Mouse (Mus musculus): ENCODE results near the gene Klf4.
A peak's percentile ranks its signal among the peaks of the same experiment; 100 is the strongest.

The Klf4 gene

DNA sequence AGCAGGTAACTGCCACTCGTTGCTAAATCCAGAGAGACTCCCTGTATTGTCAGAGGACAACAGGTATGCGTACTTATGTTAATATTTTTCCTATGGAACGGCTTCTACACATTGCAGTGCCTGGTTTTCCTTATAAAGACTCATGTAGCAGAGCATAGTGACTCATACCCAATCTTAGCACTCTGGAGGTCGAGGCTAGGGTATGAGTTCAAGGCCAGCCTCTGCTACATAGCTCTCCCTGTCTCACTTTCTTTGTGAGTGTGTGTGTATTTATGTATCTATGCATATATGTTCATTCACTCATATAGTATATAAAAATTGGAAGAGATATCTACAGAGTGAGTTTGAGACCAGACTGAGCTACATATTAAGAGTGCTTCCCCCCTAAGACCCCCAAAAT lies 8.3 kb downstream of the Klf4 start:
- DNase-seq, result no peak

DNA sequence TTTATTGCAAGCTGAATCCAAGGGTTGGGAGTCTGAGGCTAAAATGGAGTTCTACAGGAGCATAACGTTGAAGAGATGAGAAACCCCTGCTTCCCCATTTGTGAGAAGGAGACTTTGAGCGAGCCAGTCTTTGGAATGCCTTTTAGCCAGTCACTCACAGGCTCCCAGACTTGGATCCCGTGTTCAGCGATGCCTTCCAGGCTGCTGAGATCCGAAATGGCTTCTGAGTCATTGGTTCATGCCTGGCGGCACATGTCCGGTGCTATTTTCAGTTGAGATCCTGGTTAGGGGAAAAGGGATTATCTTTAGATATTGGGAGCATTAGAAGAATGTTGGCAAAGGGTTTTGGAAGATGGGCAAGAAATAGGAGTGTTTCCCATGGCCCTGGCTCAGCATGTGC lies 14.8 kb downstream of the Klf4 start:
- DNase-seq, result no peak

DNA sequence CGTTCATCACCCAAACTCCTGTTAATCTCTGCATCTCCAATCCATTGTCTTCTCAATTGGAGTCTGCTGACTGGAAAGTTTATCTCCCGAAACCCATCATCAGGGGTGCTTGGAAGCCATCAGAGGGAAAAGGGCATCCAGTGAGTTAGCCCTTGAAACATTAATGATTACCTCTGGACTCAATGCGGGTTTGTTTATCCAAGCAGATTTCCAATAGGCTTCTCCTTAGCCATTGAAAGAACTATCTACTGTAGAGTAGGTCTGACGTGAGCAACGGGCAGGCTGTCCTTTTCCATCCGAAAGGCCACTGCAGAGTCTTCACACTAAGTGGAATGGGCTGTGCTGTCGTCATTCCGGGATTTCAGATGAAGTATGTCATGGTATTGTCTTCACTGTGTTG lies 16.2 kb downstream of the Klf4 start:
- DNase-seq, result no peak

DNA sequence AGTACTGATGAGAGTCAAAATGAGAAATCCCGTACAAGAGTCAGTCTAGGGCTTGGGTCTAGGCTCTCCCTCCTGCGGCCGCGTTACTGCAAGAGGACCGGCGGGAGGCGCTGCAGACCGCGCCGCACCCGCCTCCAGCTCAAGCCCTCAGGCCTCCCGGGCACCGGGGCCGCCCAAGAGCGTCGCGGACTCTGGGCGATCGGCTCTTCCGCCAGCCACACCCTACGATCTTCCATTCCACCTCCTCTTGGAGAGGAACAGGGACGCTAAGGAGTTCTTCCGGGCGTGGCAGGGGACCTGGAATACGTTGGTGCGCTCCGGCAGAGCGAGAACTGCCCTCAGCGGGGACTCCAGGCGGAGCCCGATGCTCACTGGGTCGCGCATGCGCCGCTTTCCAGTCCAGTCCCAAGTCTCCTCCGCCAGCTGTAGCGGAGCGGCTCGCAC lies 17.5 kb downstream of the Klf4 start:
- DNase-seq, result peak; percentile 41

DNA sequence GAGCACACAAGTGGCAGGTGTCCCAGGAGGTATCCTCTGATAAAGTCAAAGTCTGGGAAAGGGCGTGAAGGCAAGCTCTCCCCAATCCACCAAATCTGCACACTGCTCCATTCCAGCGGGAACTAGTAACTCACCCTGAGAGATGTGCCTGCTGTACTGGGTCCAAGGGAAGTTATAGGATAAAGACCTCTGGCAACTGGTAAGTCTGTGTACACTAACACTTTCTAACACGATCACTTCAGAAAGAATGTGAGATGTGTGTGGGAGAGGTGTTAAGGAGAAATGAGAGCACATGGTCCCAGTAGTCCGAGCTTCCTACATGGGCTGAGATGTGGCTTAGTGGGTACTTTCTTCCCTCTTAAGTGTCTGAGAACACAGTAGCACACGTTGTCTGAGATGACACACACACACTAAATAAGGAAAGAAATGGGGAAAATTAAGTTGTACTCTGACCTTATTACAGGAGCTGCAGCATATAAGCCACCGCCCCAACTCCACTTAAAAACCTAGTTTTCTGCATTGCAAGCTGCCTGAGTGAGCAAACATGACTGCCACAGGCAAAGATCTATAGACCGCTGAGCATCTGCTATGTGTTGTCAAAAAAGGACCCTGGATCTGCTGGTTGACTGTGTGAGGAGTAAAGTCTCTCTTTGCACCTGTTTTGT lies 18.5 kb downstream of the Klf4 start:
- DNase-seq, result no peak

- DNase-seq, result no peak
Measured at GRCm38 (mm10) chr4:55511389-55511788, 20.9 kb downstream of the Klf4 start.

GRCm38 (mm10) chr4:55508712-55509111 lies 23.6 kb downstream of the Klf4 start:
- no peak for DNase-seq

- DNase-seq, result no peak
Measured at GRCm38 (mm10) chr4:55498621-55499020, 33.6 kb downstream of the Klf4 start.

- no peak for DNase-seq
Measured at GRCm38 (mm10) chr4:55496416-55496815, 35.9 kb downstream of the Klf4 start.

DNA sequence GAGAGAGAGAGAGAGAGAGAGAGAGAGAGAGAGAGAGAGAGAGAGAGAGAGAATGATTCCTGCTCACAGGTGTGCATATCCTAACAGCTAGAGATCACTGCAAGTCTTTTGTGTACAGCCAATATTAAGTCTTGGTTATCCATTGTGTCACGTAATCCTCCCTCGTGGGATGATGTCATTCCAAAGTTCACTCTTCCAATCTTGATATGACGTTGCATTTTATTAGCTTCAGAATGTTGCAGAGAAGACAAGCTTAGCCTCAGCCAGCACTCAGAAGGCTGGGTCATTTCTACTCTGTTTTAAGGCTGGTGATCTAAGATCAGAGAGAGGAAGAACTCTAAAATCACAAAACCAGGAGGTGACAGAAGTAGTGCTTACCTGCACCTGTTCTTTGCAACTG lies 39.0 kb downstream of the Klf4 start:
- no peak for DNase-seq

DNA sequence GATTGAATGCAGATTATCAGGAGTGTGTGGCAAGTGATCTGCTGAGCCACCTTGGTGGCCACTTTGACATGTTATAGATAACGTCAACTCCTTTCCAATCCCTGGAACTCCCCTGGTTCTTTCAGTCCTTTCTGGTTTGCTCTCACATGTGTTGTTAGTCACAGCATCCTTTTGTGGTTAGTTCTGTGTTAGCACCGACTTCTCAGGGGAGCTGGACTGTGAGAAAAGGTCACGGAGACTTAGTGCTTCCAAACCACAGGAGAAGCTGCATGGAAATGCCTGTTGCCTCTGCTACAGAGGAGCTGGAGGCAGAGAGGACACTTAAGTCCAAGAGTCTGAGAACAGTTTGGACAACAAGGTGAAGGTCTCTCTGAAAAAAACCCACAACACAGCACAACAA lies 42.9 kb downstream of the Klf4 start:
- no peak for DNase-seq

DNA sequence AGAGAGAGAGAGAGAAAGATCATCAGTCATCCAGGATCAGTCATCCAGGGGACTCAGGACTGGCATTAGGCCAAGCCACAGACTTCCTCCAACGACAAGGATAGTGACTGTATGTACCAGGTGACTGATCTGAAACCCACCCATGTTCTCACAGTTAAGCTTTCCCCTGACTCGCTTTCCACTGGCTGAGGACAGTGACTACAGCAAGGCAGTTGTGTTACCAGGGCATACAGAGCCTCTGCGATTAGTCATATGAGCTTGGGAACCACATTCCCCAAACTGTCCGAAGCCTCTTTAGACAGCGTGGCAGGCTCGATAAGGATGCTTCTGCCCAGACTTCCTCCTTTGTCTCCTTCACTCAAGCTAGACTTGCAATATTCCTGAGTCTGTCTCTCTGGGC lies 43.7 kb downstream of the Klf4 start:
- DNase-seq, result no peak

DNA sequence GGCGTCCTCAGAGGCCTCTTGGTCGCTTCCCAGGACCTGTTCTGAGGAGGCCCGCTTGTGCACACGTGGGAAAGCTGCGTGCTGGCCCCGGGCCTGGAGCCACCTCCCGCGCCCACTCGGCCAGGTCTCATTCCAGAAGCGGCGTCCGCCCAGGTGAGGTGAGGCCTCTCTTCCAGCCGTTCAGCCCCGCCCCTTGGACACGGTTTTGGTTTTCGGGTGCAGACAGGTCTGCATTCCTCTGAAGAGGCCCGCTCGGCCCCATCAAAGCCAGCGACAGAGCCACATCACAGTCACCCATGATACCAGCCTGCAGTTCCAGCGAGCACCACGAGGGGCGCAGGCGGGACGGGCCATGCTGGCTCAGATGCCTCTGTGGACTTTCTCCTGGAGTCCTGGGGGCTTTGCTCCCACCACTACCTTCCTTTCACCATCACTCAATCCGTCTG lies 51.9 kb downstream of the Klf4 start:
- DNase-seq, result peak; percentile 31

DNA sequence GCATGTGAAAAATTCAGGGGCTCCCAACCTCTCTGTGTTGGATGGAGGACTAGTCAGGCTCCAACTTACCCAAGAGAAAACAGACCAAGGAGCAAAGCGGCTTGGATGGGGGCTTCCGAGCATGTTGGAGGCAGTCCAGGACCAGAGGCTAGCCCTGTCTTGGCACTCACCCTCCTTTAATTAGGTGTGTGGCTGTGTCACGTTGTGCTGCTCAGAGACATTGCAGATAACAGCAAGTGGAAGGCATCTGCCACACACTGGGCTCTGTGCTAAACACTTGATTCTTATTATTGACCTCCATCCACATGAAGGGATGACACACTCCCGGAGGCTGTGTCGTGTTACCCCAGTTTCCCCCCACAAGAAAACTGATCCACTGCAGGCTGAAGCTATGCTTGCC lies 53.9 kb downstream of the Klf4 start:
- no peak for DNase-seq

- DNase-seq, result peak; percentile 8
Measured at GRCm38 (mm10) chr4:55477933-55478332, 54.3 kb downstream of the Klf4 start.

DNA sequence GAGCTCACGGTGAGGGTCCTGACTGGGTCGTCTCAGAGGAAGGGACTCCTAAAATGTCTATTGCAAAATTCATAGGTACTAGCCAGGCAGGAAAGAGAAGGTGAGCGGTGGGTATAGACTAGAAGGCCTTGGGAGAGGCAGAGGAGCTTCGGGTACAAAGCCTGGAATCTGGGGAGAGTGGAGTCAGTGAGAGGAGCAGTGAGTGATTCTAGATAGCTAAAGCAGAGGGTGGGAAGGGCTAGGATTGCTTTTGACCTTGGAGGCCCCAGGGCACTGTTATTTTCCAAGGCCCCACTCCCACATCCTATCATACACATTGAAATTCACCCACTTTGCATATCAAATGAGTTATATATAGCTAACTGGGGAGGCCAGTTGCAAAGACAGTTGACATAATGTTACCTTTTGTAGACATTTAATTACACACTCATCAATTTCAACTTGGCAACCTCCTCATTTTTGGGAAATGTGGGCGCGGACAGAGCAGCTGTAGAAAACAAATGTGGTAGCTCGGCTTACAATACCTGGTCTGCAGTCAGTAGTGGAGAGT lies 55.0 kb downstream of the Klf4 start:
- DNase-seq, result no peak
